Mouse (Mus musculus) MEL (cell line): ENCODE measurements around the gene Lrrc29.

Experiments
- CTCF ChIP-seq, 3 experiments: IDR thresholded peaks in 2 of 3; conservative IDR thresholded peaks in 1 of 3; 2 replicates each; pipeline ENCODE4 v1.5.1; 2011 to 2012; ENCODE audit warnings: low read length in 3 of 3, low read depth in 2 of 3, mild to moderate bottlenecking in 2 of 3, improper control_type of control experiment in 1 of 3, inconsistent platforms in 1 of 3, mixed read lengths in 1 of 3, moderate library complexity in 1 of 3; ENCODE audit not compliant: control insufficient read depth in 1 of 3, insufficient read depth in 1 of 3, poor library complexity in 1 of 3, severe bottlenecking in 1 of 3
- USF1 ChIP-seq: IDR thresholded peaks from 2 replicates; pipeline ENCODE4 v1.6.1; 2014; ENCODE audit warnings: low read depth, mild to moderate bottlenecking, inconsistent platforms, low read length, improper control_type of control experiment, moderate library complexity

DNA sequence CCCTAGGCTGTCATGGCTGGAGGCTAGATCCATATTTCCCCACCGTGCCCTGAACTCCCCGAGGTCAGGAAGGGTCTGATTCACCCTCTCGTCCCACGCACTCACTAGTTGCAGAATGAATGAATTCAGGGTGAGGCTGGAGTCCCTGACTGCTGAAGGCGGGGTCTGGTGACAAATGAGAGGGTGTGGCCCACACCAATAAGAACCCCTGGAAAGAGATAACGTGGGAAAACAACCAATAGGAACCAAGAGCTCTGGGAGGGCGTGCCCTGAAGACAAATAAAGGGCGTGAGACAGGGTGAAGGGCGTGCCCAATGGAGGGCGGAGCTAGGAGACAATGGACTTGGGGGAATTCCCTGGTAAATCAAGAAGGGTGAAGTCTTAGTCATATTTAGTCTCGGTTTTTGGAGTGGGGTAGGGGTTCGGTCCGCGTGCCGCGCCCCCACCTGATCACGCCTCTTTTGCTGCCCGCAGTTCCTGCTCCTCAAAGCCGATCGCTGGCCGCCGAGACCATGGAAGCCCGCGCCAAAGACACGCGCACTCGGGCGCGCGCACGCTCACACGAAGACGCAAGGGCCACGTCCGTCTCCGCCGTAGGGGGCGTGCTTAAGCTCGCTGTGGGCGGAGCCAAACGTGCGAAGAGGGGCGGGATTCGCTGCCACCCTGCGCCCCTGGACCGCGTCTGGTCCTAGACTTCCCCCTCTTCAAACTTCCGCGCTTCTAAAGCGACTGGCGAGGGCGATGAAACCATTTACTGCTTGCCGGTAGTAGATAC lies 36.9 kb downstream of the Lrrc29 start:
- TF ChIP-seq USF1 (peak; percentile 51), CTCF (IDR thresholded peaks at IDR 0.05 in 2 of 3, conservative IDR thresholded peaks at IDR 0.05 in 1 of 3; ENCODE audit: control insufficient read depth in 1 of 3, insufficient read depth in 1 of 3, low read depth in 2 of 3, low read length in 3 of 3, poor library complexity in 1 of 3, severe bottlenecking in 1 of 3) (0 out of 6 replicates have a peak, but pooled peaks of 1 of the 3 experiments have one; percentile 7)
